Mouse (Mus musculus) lung, postnatal 36 days (tissue): ENCODE data around the gene Gap43.
A peak's percentile ranks its signal among the peaks of the same experiment; 100 is the strongest.
"Not testable (repeated sequence)": the region's sequence is repeated elsewhere in the genome, so short reads cannot be mapped to it uniquely, and the experiment has no call there.

ENCODE experiments used
- DNase-seq: peaks from one replicate; pipeline ENCODE4 v3.0.0; 2022; ENCODE audit warnings: mixed read lengths

The Gap43 gene

GRCm38 (mm10) chr16:42294056-42294455, 46.4 kb downstream of the Gap43 start:
- DNase-seq, result no peak

GRCm38 (mm10) chr16:42291572-42291971, 48.9 kb downstream of the Gap43 start:
- no peak for DNase-seq

GRCm38 (mm10) chr16:42284005-42284404, 56.4 kb downstream of the Gap43 start:
- no peak for DNase-seq

- DNase-seq, result no peak
Observed at GRCm38 (mm10) chr16:42277713-42278112, 62.7 kb downstream of the Gap43 start.

GRCm38 (mm10) chr16:42277268-42277667, 63.2 kb downstream of the Gap43 start:
- no peak for DNase-seq

- peak; percentile 85 for DNase-seq
Observed at GRCm38 (mm10) chr16:42276216-42277141, 64.0 kb downstream of the Gap43 start.

GRCm38 (mm10) chr16:42275518-42276215, 64.8 kb downstream of the Gap43 start:
- DNase-seq, result no peak

GRCm38 (mm10) chr16:42271213-42271612, 69.2 kb downstream of the Gap43 start:
- no peak for DNase-seq

GRCm38 (mm10) chr16:42269587-42269967, 70.9 kb downstream of the Gap43 start:
- no peak for DNase-seq

GRCm38 (mm10) chr16:42268843-42269586, 71.4 kb downstream of the Gap43 start:
- DNase-seq, result peak; percentile 37

GRCm38 (mm10) chr16:42265185-42265584, 75.3 kb downstream of the Gap43 start:
- DNase-seq, result no peak

GRCm38 (mm10) chr16:42262935-42263542, 77.4 kb downstream of the Gap43 start:
- no peak for DNase-seq

- DNase-seq, result no peak
Observed at GRCm38 (mm10) chr16:42255693-42256092, 84.8 kb downstream of the Gap43 start.

GRCm38 (mm10) chr16:42255222-42255621, 85.2 kb downstream of the Gap43 start:
- no peak for DNase-seq

- DNase-seq, result no peak
Observed at GRCm38 (mm10) chr16:42252252-42252651, 88.2 kb downstream of the Gap43 start.

- DNase-seq, result not testable (repeated sequence)
Observed at GRCm38 (mm10) chr16:42244121-42244520, 96.3 kb downstream of the Gap43 start.

- DNase-seq, result no peak
Observed at GRCm38 (mm10) chr16:42231306-42231705, 109.1 kb downstream of the Gap43 start.
